Mouse (Mus musculus) adrenal gland (tissue): ENCODE data around the gene Aldh1a3.

Experiments
- microRNA-seq, 2 experiments: library from miRNA; unstranded; fragments of <30 nt; microRNA quantifications; one replicate each; pipeline ENCODE4; 2019

Gene Aldh1a3

Small RNA genes within 50 kb of the gene (microRNA-seq; reads per million reads assigned to microRNA genes)
- gene Mir7057 = 0 reads per million in 2 experiments
